Mouse (Mus musculus): ENCODE results near the gene Lmo2. TPM values are rescaled to one million over a fixed set of nuclear protein-coding genes. Genes with fewer than 3 reads are reported as not detected.

Lmo2 gene
- polyA plus RNA-seq, 1 experiment from 2014 or later: 26.4 TPM

GRCm38 (mm10) chr2:103947982-103948655 lies 9.7 kb upstream of the Lmo2 start:
- Histone ChIP-seq H3K4me3 (no peak overlapping the region), H3K4me1 (peaks cover 19% of the 10 kb centered on the region), H3K27ac (peak overlapping the region; percentile 51; the same call in 1 of the 2 replicates), H3K27me3 (ENCODE audit: poor library complexity, severe bottlenecking) (0 out of 2 replicates have a peak, but pooled peaks cover 11% of the 10 kb centered on the region), H3K36me3 (replicated peaks) (no peaks in the 10 kb centered on the region), H3K9me3 (no peaks in the 10 kb centered on the region)
- WGBS: 69% methylated on average over 8 of the region's 8 CpGs
- DNase-seq (ENCODE audit: extremely low spot score, low spot score): no peak

- Histone ChIP-seq H3K27me3 (ENCODE audit: poor library complexity, severe bottlenecking) (no peaks in the 10 kb centered on the region), H3K4me1 (peaks cover 5% of the 10 kb centered on the region)
- WGBS: 94% methylated on average over 6 of the region's 6 CpGs
Measured at GRCm38 (mm10) chr2:103953050-103953835, 4.5 kb upstream of the Lmo2 start.

GRCm38 (mm10) chr2:103955714-103956113 lies 2.1 kb upstream of the Lmo2 start:
- no peaks in the 10 kb centered on the region for H3K9me3 ChIP-seq
- no peaks in the 10 kb centered on the region for H3K27me3 ChIP-seq (ENCODE audit: poor library complexity, severe bottlenecking)
- no peak for DNase-seq (ENCODE audit: extremely low spot score, low spot score)
- H3K27ac ChIP-seq: no peak overlapping the region
- no peaks in the 10 kb centered on the region for H3K4me1 ChIP-seq
- H3K36me3 ChIP-seq (replicated peaks): no peaks in the 10 kb centered on the region
- WGBS: 82% methylated on average over 3 of the region's 3 CpGs
- H3K4me3 ChIP-seq: no peak overlapping the region

More at GRCm38 (mm10) chr2:103953050-103953835, 4.5 kb upstream of the Lmo2 start:
- no peak for DNase-seq (ENCODE audit: extremely low spot score, low spot score)
- Histone ChIP-seq H3K4me3 (no peak overlapping the region), H3K27ac (no peak overlapping the region), H3K36me3 (replicated peaks) (no peaks in the 10 kb centered on the region), H3K9me3 (no peaks in the 10 kb centered on the region)

GRCm38 (mm10) chr2:103956867-103957266 lies 919 bp upstream of the Lmo2 start:
- H3K36me3 ChIP-seq (replicated peaks): no peaks in the 10 kb centered on the region
- no peak overlapping the region for H3K4me3 ChIP-seq
- H3K27ac ChIP-seq: no peak overlapping the region
- H3K9me3 ChIP-seq: no peaks in the 10 kb centered on the region
- WGBS: 87% methylated on average over 6 of the region's 6 CpGs
- no peaks in the 10 kb centered on the region for H3K4me1 ChIP-seq
- no peaks in the 10 kb centered on the region for H3K27me3 ChIP-seq (ENCODE audit: poor library complexity, severe bottlenecking)
- DNase-seq (ENCODE audit: extremely low spot score, low spot score): no peak

- no peak for DNase-seq (ENCODE audit: extremely low spot score, low spot score)
- Histone ChIP-seq H3K4me1 (no peaks in the 10 kb centered on the region), H3K27ac (no peak overlapping the region), H3K9me3 (no peaks in the 10 kb centered on the region), H3K36me3 (replicated peaks) (no peaks in the 10 kb centered on the region), H3K27me3 (ENCODE audit: poor library complexity, severe bottlenecking) (no peaks in the 10 kb centered on the region), H3K4me3 (no peak overlapping the region)
- 77% methylated on average over 3 of the region's 3 CpGs for WGBS
Measured at GRCm38 (mm10) chr2:103958634-103959033, 848 bp downstream of the Lmo2 start.

GRCm38 (mm10) chr2:103959066-103959465 lies 1.3 kb downstream of the Lmo2 start:
- Histone ChIP-seq H3K36me3 (replicated peaks) (no peaks in the 10 kb centered on the region), H3K4me1 (no peaks in the 10 kb centered on the region), H3K9me3 (no peaks in the 10 kb centered on the region), H3K4me3 (no peak overlapping the region), H3K27me3 (ENCODE audit: poor library complexity, severe bottlenecking) (no peaks in the 10 kb centered on the region), H3K27ac (no peak overlapping the region)
- DNase-seq (ENCODE audit: extremely low spot score, low spot score): no peak
- WGBS: 90% methylated on average over 5 of the region's 5 CpGs

GRCm38 (mm10) chr2:103959574-103959973 lies 1.8 kb downstream of the Lmo2 start:
- H3K4me1 ChIP-seq: no peaks in the 10 kb centered on the region
- H3K4me3 ChIP-seq: no peak overlapping the region
- no peaks in the 10 kb centered on the region for H3K27me3 ChIP-seq (ENCODE audit: poor library complexity, severe bottlenecking)
- no peak for DNase-seq (ENCODE audit: extremely low spot score, low spot score)
- no peaks in the 10 kb centered on the region for H3K36me3 ChIP-seq (replicated peaks)
- WGBS: 94% methylated on average over 6 of the region's 6 CpGs
- H3K9me3 ChIP-seq: no peaks in the 10 kb centered on the region
- H3K27ac ChIP-seq: no peak overlapping the region

GRCm38 (mm10) chr2:103962349-103962748 lies 4.6 kb downstream of the Lmo2 start:
- Histone ChIP-seq H3K36me3 (replicated peaks) (no peaks in the 10 kb centered on the region), H3K9me3 (no peaks in the 10 kb centered on the region), H3K27me3 (ENCODE audit: poor library complexity, severe bottlenecking) (peaks cover 19% of the 10 kb centered on the region), H3K4me1 (no peaks in the 10 kb centered on the region), H3K27ac (no peak overlapping the region), H3K4me3 (no peak overlapping the region)
- 88% methylated on average over 4 of the region's 4 CpGs for WGBS
- DNase-seq (ENCODE audit: extremely low spot score, low spot score): no peak

- Histone ChIP-seq H3K4me3 (no peak overlapping the region), H3K36me3 (replicated peaks) (no peaks in the 10 kb centered on the region), H3K27ac (no peak overlapping the region), H3K4me1 (peaks cover 15% of the 10 kb centered on the region), H3K9me3 (no peaks in the 10 kb centered on the region), H3K27me3 (ENCODE audit: poor library complexity, severe bottlenecking) (peaks cover 44% of the 10 kb centered on the region)
- DNase-seq (ENCODE audit: extremely low spot score, low spot score): no peak
- 91% methylated on average over 3 of the region's 3 CpGs for WGBS
Measured at GRCm38 (mm10) chr2:103965391-103965790, 7.6 kb downstream of the Lmo2 start.

GRCm38 (mm10) chr2:103968186-103968585 lies 10.4 kb downstream of the Lmo2 start:
- WGBS: 74% methylated on average over 4 of the region's 4 CpGs
- no peaks in the 10 kb centered on the region for H3K9me3 ChIP-seq
- no peak for DNase-seq (ENCODE audit: extremely low spot score, low spot score)
- no peak overlapping the region for H3K27ac ChIP-seq
- H3K36me3 ChIP-seq (replicated peaks): no peaks in the 10 kb centered on the region; the same call in 1 of the 2 replicates
- peaks cover 36% of the 10 kb centered on the region for H3K4me1 ChIP-seq
- no peak overlapping the region for H3K4me3 ChIP-seq
- H3K27me3 ChIP-seq (ENCODE audit: poor library complexity, severe bottlenecking): peaks cover 72% of the 10 kb centered on the region

- peak overlapping the region; percentile 88 for H3K27ac ChIP-seq
- H3K4me3 ChIP-seq: peak overlapping the region; percentile 78
- H3K4me1 ChIP-seq: peaks cover 36% of the 10 kb centered on the region
- peaks cover 4% of the 10 kb centered on the region; the same call in 1 of the 2 replicates for H3K36me3 ChIP-seq (replicated peaks)
- 19% methylated on average over 10 of the region's 10 CpGs for WGBS
- no peak for DNase-seq (ENCODE audit: extremely low spot score, low spot score)
- no peaks in the 10 kb centered on the region for H3K9me3 ChIP-seq
- peaks cover 80% of the 10 kb centered on the region for H3K27me3 ChIP-seq (ENCODE audit: poor library complexity, severe bottlenecking)
Measured at GRCm38 (mm10) chr2:103968919-103969436, 11.2 kb downstream of the Lmo2 start.

GRCm38 (mm10) chr2:103969437-103970040 lies 11.8 kb downstream of the Lmo2 start:
- Histone ChIP-seq H3K27ac (peak overlapping the region; percentile 88), H3K27me3 (ENCODE audit: poor library complexity, severe bottlenecking) (peaks cover 83% of the 10 kb centered on the region), H3K36me3 (replicated peaks) (peaks cover 4% of the 10 kb centered on the region; the same call in 1 of the 2 replicates), H3K4me3 (peak overlapping the region; percentile 78), H3K4me1 (peaks cover 37% of the 10 kb centered on the region), H3K9me3 (no peaks in the 10 kb centered on the region)
- peak; percentile 75 for DNase-seq (ENCODE audit: extremely low spot score, low spot score)
- WGBS: under 1% methylated on average over 40 of the region's 40 CpGs
